Mouse (Mus musculus): ENCODE measurements around the gene AI837181.
A peak's percentile ranks its signal among the peaks of the same experiment; 100 is the strongest.

The AI837181 gene

GRCm38 (mm10) chr19:5447515-5448353, 22.8 kb downstream of the AI837181 start, which contains the start of gene Fosl1:
Fosl1 (plus strand) TSS chr19:5447547.
- peak in 1 of 2 experiments; percentile 66 for DNase-seq (ENCODE audit: low spot score in 2 of 2)

GRCm38 (mm10) chr19:5448354-5449150, 23.6 kb downstream of the AI837181 start:
- DNase-seq (ENCODE audit: low spot score in 2 of 2) = no peak

- DNase-seq (ENCODE audit: low spot score in 2 of 2) = no peak
Measured at GRCm38 (mm10) chr19:5449673-5450072, 24.7 kb downstream of the AI837181 start.

- no peak for DNase-seq (ENCODE audit: low spot score in 2 of 2)
Measured at GRCm38 (mm10) chr19:5451766-5452165, 26.8 kb downstream of the AI837181 start.

GRCm38 (mm10) chr19:5455037-5455436, 30.1 kb downstream of the AI837181 start:
- DNase-seq (ENCODE audit: low spot score in 2 of 2) = no peak

GRCm38 (mm10) chr19:5455568-5455967, 30.6 kb downstream of the AI837181 start:
- no peak for DNase-seq (ENCODE audit: low spot score in 2 of 2)

GRCm38 (mm10) chr19:5456241-5456921, 31.4 kb downstream of the AI837181 start:
- DNase-seq (ENCODE audit: low spot score in 2 of 2) = no peak

GRCm38 (mm10) chr19:5456922-5457745, 32.2 kb downstream of the AI837181 start:
- DNase-seq (ENCODE audit: low spot score in 2 of 2) = peak; percentile 90 to 96

- DNase-seq (ENCODE audit: low spot score in 2 of 2) = no peak
Measured at GRCm38 (mm10) chr19:5457746-5458442, 33.0 kb downstream of the AI837181 start, which contains the start of gene Ccdc85b. Ccdc85b (minus strand) TSS chr19:5457894.

- no peak for DNase-seq (ENCODE audit: low spot score in 2 of 2)
Measured at GRCm38 (mm10) chr19:5459019-5459418, 34.1 kb downstream of the AI837181 start.

- no peak for DNase-seq (ENCODE audit: low spot score in 2 of 2)
Measured at GRCm38 (mm10) chr19:5459896-5460295, 35.0 kb downstream of the AI837181 start.

- DNase-seq (ENCODE audit: low spot score in 2 of 2) = peak in 1 of 2 experiments; percentile 87
Measured at GRCm38 (mm10) chr19:5460465-5460911, 35.5 kb downstream of the AI837181 start, which contains the start of gene Fibp. Fibp (plus strand) TSS chr19:5460615.

GRCm38 (mm10) chr19:5461411-5461810, 36.5 kb downstream of the AI837181 start:
- DNase-seq (ENCODE audit: low spot score in 2 of 2) = no peak

GRCm38 (mm10) chr19:5463212-5463611, 38.3 kb downstream of the AI837181 start:
- DNase-seq (ENCODE audit: low spot score in 2 of 2) = no peak

- DNase-seq (ENCODE audit: low spot score in 2 of 2) = no peak
Measured at GRCm38 (mm10) chr19:5463791-5464562, 39.0 kb downstream of the AI837181 start.

GRCm38 (mm10) chr19:5465037-5465436, 40.1 kb downstream of the AI837181 start:
- no peak for DNase-seq (ENCODE audit: low spot score in 2 of 2)

GRCm38 (mm10) chr19:5466916-5467500, 42.1 kb downstream of the AI837181 start:
- DNase-seq (ENCODE audit: low spot score in 2 of 2) = no peak

- DNase-seq (ENCODE audit: low spot score in 2 of 2) = no peak
Measured at GRCm38 (mm10) chr19:5468374-5468773, 43.4 kb downstream of the AI837181 start, which contains the start of gene Ctsw. Ctsw (minus strand) TSS chr19:5468507.

GRCm38 (mm10) chr19:5471846-5472245, 46.9 kb downstream of the AI837181 start:
- DNase-seq (ENCODE audit: low spot score in 2 of 2) = no peak
